8 mouse cellular contexts compared by ENCODE assay signal in the genomic region with DNA sequence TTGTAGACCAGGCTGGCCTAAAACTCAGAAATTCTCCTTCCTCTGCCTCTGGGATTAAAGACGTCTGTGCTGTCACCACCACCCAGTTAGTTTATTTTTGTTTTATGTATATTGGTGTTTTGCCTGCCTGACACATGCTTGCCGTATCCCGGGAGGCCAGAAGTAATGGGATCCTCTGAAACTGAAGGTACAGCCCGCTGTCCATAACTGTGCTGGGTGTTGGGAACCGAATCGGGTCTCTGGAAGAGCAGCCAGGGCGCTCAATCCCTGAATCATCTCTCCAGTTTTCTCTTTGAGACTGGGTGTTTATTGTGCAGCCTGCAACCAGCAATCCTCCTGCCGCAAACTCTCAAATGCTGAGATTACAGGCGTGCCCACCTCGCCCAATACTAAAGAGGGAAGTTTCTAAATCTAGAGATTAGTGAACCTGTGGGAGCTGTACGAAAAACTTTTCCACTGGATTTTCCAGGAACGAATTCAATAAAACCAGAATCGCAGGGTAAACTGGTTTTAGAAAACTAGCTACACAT. TPM values are rescaled to one million over a fixed set of nuclear protein-coding genes. Genes with fewer than 3 reads are reported as not detected.
DNase-seq lines count a peak whose midpoint lies in the region; ATAC-seq lines count a peak whose summit lies in the region.

No protein-coding gene starts in this region.

- H3K9me3 ChIP-seq in limb, embryonic 13.5 days = no peaks in the 10 kb centered on the region
- H3K9me3 ChIP-seq in neural tube, embryonic 14.5 days (ENCODE audit: control insufficient read depth, low read length) = no peaks in the 10 kb centered on the region

- peak overlapping the region; percentile 75 for H3K4me2 ChIP-seq in limb, embryonic 13.5 days (replicated peaks)
- peak overlapping the region; percentile 87 for H3K4me2 ChIP-seq in neural tube, embryonic 14.5 days (ENCODE audit: low read depth, low read length)

- H3K9ac ChIP-seq in limb, embryonic 13.5 days = peak overlapping the region; percentile 82
- peak overlapping the region; percentile 56 for H3K9ac ChIP-seq in neural tube, embryonic 14.5 days (replicated peaks; ENCODE audit: low read depth, low read length)

- no peaks in the 10 kb centered on the region for H3K27me3 ChIP-seq in limb, embryonic 13.5 days
- no peaks in the 10 kb centered on the region for H3K27me3 ChIP-seq in neural tube, embryonic 14.5 days (ENCODE audit: control insufficient read depth, insufficient read depth, low read length)

- ATAC-seq in limb, embryonic 13.5 days (ENCODE audit: low FRiP score, low read depth) = no peak
- ATAC-seq in neural tube, embryonic 14.5 days (ENCODE audit: low read depth) = no peak

- no peaks in the 10 kb centered on the region for H3K36me3 ChIP-seq in limb, embryonic 13.5 days
- H3K36me3 ChIP-seq in neural tube, embryonic 14.5 days (ENCODE audit: control insufficient read depth, insufficient read depth, low read length) = no peaks in the 10 kb centered on the region

- intact Hi-C loops in heart, postnatal 10 days (cut with DNase I) = loop anchor here (2.0 kb wide), 2 partner anchors 32 to 48 kb away; a partner anchor contains a TSS

- peak; percentile 71 for DNase-seq in adrenal gland, adult 2 months
- DNase-seq in adrenal gland, postnatal 25 days = no peak
- peak; percentile 36 for DNase-seq in thymus, postnatal 4 days
- DNase-seq in thymus, postnatal 14 days = no peak
- peak; percentile 54 to 68 for DNase-seq in heart, postnatal 10 days
- no peak for DNase-seq in left cerebral cortex, adult 18-20 months (ENCODE audit: low spot score in 2 of 2)

- H3K4me1 ChIP-seq in limb, embryonic 13.5 days = peaks cover 17% of the 10 kb centered on the region
- H3K4me1 ChIP-seq in neural tube, embryonic 14.5 days (ENCODE audit: control insufficient read depth, insufficient read depth, low read length) = peaks cover 12% of the 10 kb centered on the region; the same call in 1 of the 2 replicates

- H3K27ac ChIP-seq in limb, embryonic 13.5 days = peak overlapping the region; percentile 100
- H3K27ac ChIP-seq in neural tube, embryonic 14.5 days (ENCODE audit: low read depth, low read length) = peak overlapping the region; percentile 97

- peak overlapping the region; percentile 59 for H3K4me3 ChIP-seq in limb, embryonic 13.5 days
- H3K4me3 ChIP-seq in neural tube, embryonic 14.5 days (ENCODE audit: low read depth, low read length) = peak overlapping the region; percentile 60

- 6% methylated on average over 13 of the region's 13 CpGs for WGBS in limb, embryonic 13.5 days
- 9% methylated on average over 13 of the region's 13 CpGs for WGBS in neural tube, embryonic 14.5 days

RNA-seq across cellular contexts. Expression of a gene that starts 0.4 kb away (rescaled TPM):
- 10 to 100 TPM; 19.0 to 25.7 TPM for total RNA-seq in adrenal gland, adult 2 months (2021)
- polyA plus RNA-seq in adrenal gland, adult 2 months (2012; rRNA removed) = 1.4 and 1.8 TPM in 2 replicates
- 20.7 TPM in 2 replicates for total RNA-seq in adrenal gland, postnatal 25 days (2021)
- 10 to 100 TPM; 14.2 to 16.0 TPM for total RNA-seq in heart, postnatal 10 days (2021)
- 24.3 and 28.2 TPM in 2 replicates for polyA plus RNA-seq in limb, embryonic 13.5 days (2015; fragmentation: Nextera tagmentation; extraction: Ambion mirVana)
- polyA plus RNA-seq in neural tube, embryonic 14.5 days (2014; fragmentation: Nextera tagmentation; extraction: Ambion mirVana) = 8.9 and 12.0 TPM in 2 replicates
- total RNA-seq in left cerebral cortex, adult 18-20 months (2021) = 10 to 100 TPM; 23.0 to 27.5 TPM

RNA-seq across cellular contexts. Expression of a gene that starts 4.3 kb away (rescaled TPM):
- 10 to 100 TPM; 16.6 to 31.2 TPM for total RNA-seq in adrenal gland, adult 2 months (2021)
- 38.5 and 44.1 TPM in 2 replicates for polyA plus RNA-seq in adrenal gland, adult 2 months (2012; rRNA removed)
- 27.0 TPM in 2 replicates for total RNA-seq in adrenal gland, postnatal 25 days (2021)
- total RNA-seq in heart, postnatal 10 days (2021) = 10 to 100 TPM; 11.0 to 11.4 TPM
- 34.6 and 37.2 TPM in 2 replicates for polyA plus RNA-seq in limb, embryonic 13.5 days (2015; fragmentation: Nextera tagmentation; extraction: Ambion mirVana)
- polyA plus RNA-seq in neural tube, embryonic 14.5 days (2014; fragmentation: Nextera tagmentation; extraction: Ambion mirVana) = 22.9 and 28.7 TPM in 2 replicates
- total RNA-seq in left cerebral cortex, adult 18-20 months (2021) = 10 to 100 TPM; 17.5 to 19.3 TPM

RNA-seq across cellular contexts. Expression of a gene that starts 42.8 kb away (rescaled TPM):
- 100 to 1,000 TPM; 127 to 288 TPM for total RNA-seq in adrenal gland, adult 2 months (2021)
- 48.9 and 65.7 TPM in 2 replicates for polyA plus RNA-seq in adrenal gland, adult 2 months (2012; rRNA removed)
- total RNA-seq in adrenal gland, postnatal 25 days (2021) = 216 and 296 TPM in 2 replicates
- total RNA-seq in heart, postnatal 10 days (2021) = 100 to 1,000 TPM; 146 to 153 TPM
- polyA plus RNA-seq in limb, embryonic 13.5 days (2015; fragmentation: Nextera tagmentation; extraction: Ambion mirVana) = 36.0 and 37.6 TPM in 2 replicates
- polyA plus RNA-seq in neural tube, embryonic 14.5 days (2014; fragmentation: Nextera tagmentation; extraction: Ambion mirVana) = 15.9 and 21.5 TPM in 2 replicates
- total RNA-seq in left cerebral cortex, adult 18-20 months (2021) = 10 to 100 TPM; 61.5 to 64.2 TPM

RNA-seq across cellular contexts. Expression of a gene that starts 48.7 kb away (rescaled TPM):
- total RNA-seq in adrenal gland, adult 2 months (2021) = 10 to 100 TPM; 14.0 to 25.8 TPM
- 10.2 and 12.3 TPM in 2 replicates for polyA plus RNA-seq in adrenal gland, adult 2 months (2012; rRNA removed)
- total RNA-seq in adrenal gland, postnatal 25 days (2021) = 15.1 and 17.7 TPM in 2 replicates
- total RNA-seq in heart, postnatal 10 days (2021) = 100 to 1,000 TPM; 111 to 115 TPM
- polyA plus RNA-seq in limb, embryonic 13.5 days (2015; fragmentation: Nextera tagmentation; extraction: Ambion mirVana) = 26.0 and 27.8 TPM in 2 replicates
- polyA plus RNA-seq in neural tube, embryonic 14.5 days (2014; fragmentation: Nextera tagmentation; extraction: Ambion mirVana) = 11.0 and 14.4 TPM in 2 replicates
- total RNA-seq in left cerebral cortex, adult 18-20 months (2021) = 10 to 100 TPM; 85.1 to 93.3 TPM

RNA-seq across cellular contexts. Expression of a gene that starts 56.7 kb away (rescaled TPM):
- 100 to 1,000 TPM in 1 of 2 experiments, 10 to 100 TPM in 1; 74.1 to 119 TPM for total RNA-seq in adrenal gland, adult 2 months (2021)
- polyA plus RNA-seq in adrenal gland, adult 2 months (2012; rRNA removed) = 6.0 and 6.9 TPM in 2 replicates
- total RNA-seq in adrenal gland, postnatal 25 days (2021) = 91.4 and 104 TPM in 2 replicates
- total RNA-seq in heart, postnatal 10 days (2021) = 10 to 100 TPM; 69.2 to 77.6 TPM
- polyA plus RNA-seq in limb, embryonic 13.5 days (2015; fragmentation: Nextera tagmentation; extraction: Ambion mirVana) = 102 and 104 TPM in 2 replicates
- 101 and 102 TPM in 2 replicates for polyA plus RNA-seq in neural tube, embryonic 14.5 days (2014; fragmentation: Nextera tagmentation; extraction: Ambion mirVana)
- 100 to 1,000 TPM; 175 to 185 TPM for total RNA-seq in left cerebral cortex, adult 18-20 months (2021)

Comparison
In these comparisons a context has a peak if more than half of its experiments do, and no peak if none do; other contexts are left out.
1. DNase-seq: peak in adrenal gland, adult 2 months (single experiment), thymus, postnatal 4 days (single experiment) and heart, postnatal 10 days (2 of 2); none in adrenal gland, postnatal 25 days (single experiment), thymus, postnatal 14 days (single experiment) and left cerebral cortex, adult 18-20 months (0 of 2).